Mouse (Mus musculus): ENCODE results near the gene Fancf.

Gene Fancf

GRCm38 (mm10) chr7:51850877-51851276, 11.2 kb downstream of the Fancf start:
- in situ Hi-C loops (cut with MboI, MseI) = no loop called here

- in situ Hi-C loops (cut with MboI, MseI) = no loop called here
Observed at GRCm38 (mm10) chr7:51840515-51840914, 21.6 kb downstream of the Fancf start.

GRCm38 (mm10) chr7:51831917-51832316, 30.1 kb downstream of the Fancf start:
- in situ Hi-C loops (cut with MboI, MseI) = no loop called here

GRCm38 (mm10) chr7:51823562-51824338, 38.3 kb downstream of the Fancf start:
- in situ Hi-C loops (cut with MboI, MseI) = no loop called here

- in situ Hi-C loops (cut with MboI, MseI) = no loop called here
Observed at GRCm38 (mm10) chr7:51821467-51821866, 40.6 kb downstream of the Fancf start.

GRCm38 (mm10) chr7:51819891-51820290, 42.2 kb downstream of the Fancf start:
- in situ Hi-C loops (cut with MboI, MseI) = no loop called here

- in situ Hi-C loops (cut with MboI, MseI) = no loop called here
Observed at GRCm38 (mm10) chr7:51818251-51818974, 43.7 kb downstream of the Fancf start.

GRCm38 (mm10) chr7:51816283-51816839, 45.7 kb downstream of the Fancf start:
- in situ Hi-C loops (cut with MboI, MseI) = no loop called here

GRCm38 (mm10) chr7:51815473-51816282, 46.4 kb downstream of the Fancf start:
- in situ Hi-C loops (cut with MboI, MseI) = no loop called here
